Mouse (Mus musculus): ENCODE data around the gene Mfsd14a.

DNA sequence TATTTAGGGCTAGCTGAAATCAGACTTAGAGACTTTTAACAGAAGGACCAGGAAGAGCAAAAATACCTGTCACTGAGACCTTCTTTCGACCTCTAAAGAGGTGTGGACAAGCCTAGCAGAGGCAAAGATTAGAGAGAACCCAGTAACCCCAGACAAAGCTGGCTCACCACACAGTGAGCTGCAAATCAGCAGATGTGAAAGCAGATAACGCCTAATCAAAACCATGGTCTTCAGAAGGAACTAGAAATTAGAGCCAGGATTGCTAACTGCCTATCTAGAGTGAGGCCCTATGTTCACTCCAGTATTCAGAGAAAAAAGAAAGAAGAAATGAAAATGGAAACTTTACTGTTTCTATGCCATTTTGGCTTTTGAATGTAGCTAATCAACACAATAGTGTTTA lies 20.1 kb downstream of the Mfsd14a start:
- TF ChIP-seq CTCF (IDR thresholded peaks at IDR 0.05; ENCODE audit: insufficient read depth, low read length) (no peak), POLR2A (IDR thresholded peaks at IDR 0.05; ENCODE audit: borderline replicate concordance, extremely low read depth, low read depth, low read length) (no peak)
